Mouse (Mus musculus) stomach, embryonic 15.5 days (tissue): Measurements from ENCODE around the gene Itpa. TPM values are rescaled to one million over a fixed set of nuclear protein-coding genes. Genes with fewer than 3 reads are reported as not detected.

Experiments used
- ATAC-seq: fragments of 200-750 bp; cut with Nextera tagmentation; 2 replicates; pipeline ENCODE4 v1.8.0; 2017; ENCODE audit warnings: low read depth, moderate number of reproducible peaks, moderate TSS enrichment; ENCODE audit not compliant: insufficient read depth, low FRiP score
- H3K27ac ChIP-seq: fragments of 300-500 bp; sonication (generic); 2 replicates; pipeline ENCODE4 v1.5.1; 2015; ENCODE audit warnings: mild to moderate bottlenecking, inconsistent platforms
- H3K27me3 ChIP-seq: fragments of 300-500 bp; sonication (generic); replicated peaks from 2 replicates; pipeline ENCODE4 v1.6.1; 2015; ENCODE audit warnings: inconsistent platforms
- H3K36me3 ChIP-seq: fragments of 300-500 bp; sonication (generic); 2 replicates; pipeline ENCODE4 v1.6.1; 2015; ENCODE audit warnings: inconsistent platforms
- H3K4me1 ChIP-seq: fragments of 300-500 bp; sonication (generic); 2 replicates; pipeline ENCODE4 v1.6.1; 2015; ENCODE audit warnings: inconsistent platforms
- H3K4me2 ChIP-seq: fragments of 300-500 bp; sonication (generic); 2 replicates; pipeline ENCODE4 v1.6.1; 2015; ENCODE audit warnings: mild to moderate bottlenecking, inconsistent platforms
- H3K4me3 ChIP-seq: fragments of 300-500 bp; sonication (generic); replicated peaks from 2 replicates; pipeline ENCODE4 v1.5.1; 2015; ENCODE audit warnings: inconsistent platforms
- H3K9ac ChIP-seq: fragments of 300-500 bp; sonication (generic); 2 replicates; pipeline ENCODE4 v1.6.1; 2015; ENCODE audit warnings: inconsistent platforms
- H3K9me3 ChIP-seq: fragments of 300-500 bp; sonication (generic); 2 replicates; pipeline ENCODE4 v1.6.1; 2016; ENCODE audit warnings: inconsistent platforms
- WGBS: fragments of 180-500 bp; shearing (Covaris S2); methylation state at CpG from one replicate; pipeline ENCODE4 v1.1.7; 2015; 5-methylcytosine and 5-hydroxymethylcytosine counted together
- polyA plus RNA-seq: library from polyadenylated mRNA; unstranded; fragments of >200 nt; fragmentation: Nextera tagmentation; extraction: Ambion mirVana; gene quantifications from 2 replicates; pipeline ENCODE4 v1.2.1, GENCODE M21; 2015

Itpa gene
- polyA plus RNA-seq, 1 experiment from 2014 or later, result 76.6 TPM

DNA sequence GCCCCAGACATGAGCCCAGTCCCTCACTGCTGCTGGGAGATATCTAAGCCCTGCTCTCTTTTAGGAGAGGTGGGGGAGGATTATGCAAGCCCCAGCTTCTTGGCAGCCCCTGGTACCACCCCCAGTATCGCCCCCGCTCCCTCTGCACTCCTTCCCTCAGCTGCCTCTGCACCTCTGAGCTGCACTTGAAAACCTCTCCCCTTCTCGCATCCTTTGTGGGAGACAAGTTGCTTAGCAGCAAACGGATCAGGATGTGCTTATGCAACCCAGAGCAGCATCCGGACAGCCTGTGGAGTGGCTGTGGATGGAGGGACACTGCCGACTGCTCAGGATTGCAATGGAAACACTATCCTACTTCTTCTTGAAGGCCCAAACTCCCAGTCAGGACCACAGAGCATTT lies 9.9 kb upstream of the Itpa start:
- Histone ChIP-seq H3K4me2 (no peak overlapping the region), H3K36me3 (peaks cover 70% of the 10 kb centered on the region), H3K9me3 (no peaks in the 10 kb centered on the region), H3K27me3 (no peaks in the 10 kb centered on the region), H3K9ac (no peak overlapping the region), H3K27ac (no peak overlapping the region), H3K4me3 (no peak overlapping the region), H3K4me1 (no peaks in the 10 kb centered on the region)
- WGBS, result 86% methylated on average over 6 of the region's 6 CpGs
- ATAC-seq, result no peak

DNA sequence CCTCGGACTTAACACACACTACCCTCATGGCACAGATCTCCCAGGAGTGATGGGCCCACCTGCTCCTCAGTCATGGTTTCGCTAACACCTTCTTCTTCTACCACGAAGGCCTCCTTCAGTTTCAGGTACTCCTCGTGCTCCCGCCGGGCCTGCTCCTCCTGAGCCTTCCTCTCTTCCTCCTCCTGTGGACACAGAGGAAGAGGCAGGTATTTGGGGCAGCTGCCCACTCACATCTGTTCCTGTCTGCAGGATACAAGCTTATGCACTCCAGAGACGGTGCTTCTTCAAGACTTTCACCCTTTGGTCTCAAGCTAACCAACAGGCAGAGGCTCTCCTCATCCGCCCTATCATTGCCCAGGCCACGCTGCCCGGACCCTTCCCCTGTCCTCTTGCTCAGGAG lies 8.9 kb upstream of the Itpa start:
- Histone ChIP-seq H3K4me1 (peaks cover 7% of the 10 kb centered on the region), H3K4me2 (no peak overlapping the region), H3K27me3 (no peaks in the 10 kb centered on the region), H3K4me3 (no peak overlapping the region), H3K36me3 (peaks cover 66% of the 10 kb centered on the region), H3K9me3 (no peaks in the 10 kb centered on the region), H3K27ac (no peak overlapping the region), H3K9ac (no peak overlapping the region)
- no peak for ATAC-seq
- WGBS, result 92% methylated on average over 10 of the region's 10 CpGs

DNA sequence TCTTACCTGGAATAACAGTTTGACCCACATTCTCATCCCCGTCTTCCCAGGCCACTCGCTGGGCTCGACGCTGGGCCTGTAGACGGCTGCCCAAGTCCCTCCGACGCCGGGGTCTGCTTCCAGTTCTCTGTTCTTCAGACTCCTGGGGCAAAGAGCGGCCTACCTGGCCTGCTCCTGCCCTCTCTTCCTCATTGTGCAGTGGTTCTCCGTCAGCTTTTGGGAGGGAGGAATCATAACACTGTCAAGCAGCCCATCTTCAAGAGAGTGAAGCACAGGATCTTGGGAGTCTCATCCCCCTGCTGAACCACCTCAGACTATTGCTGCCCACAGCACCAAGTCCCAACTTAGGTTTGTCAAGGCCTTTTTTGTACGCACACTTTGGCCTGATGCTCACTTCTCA lies 4.1 kb upstream of the Itpa start:
- Histone ChIP-seq H3K27ac (no peak overlapping the region), H3K9me3 (no peaks in the 10 kb centered on the region), H3K9ac (peak overlapping the region; percentile 66; the same call in 1 of the 2 replicates), H3K4me1 (peaks cover 21% of the 10 kb centered on the region), H3K36me3 (peaks cover 31% of the 10 kb centered on the region; the same call in 1 of the 2 replicates), H3K27me3 (no peaks in the 10 kb centered on the region), H3K4me3 (peak overlapping the region; percentile 69), H3K4me2 (peak overlapping the region; percentile 73)
- no peak for ATAC-seq
- WGBS, result 89% methylated on average over 11 of the region's 11 CpGs

- peaks cover 23% of the 10 kb centered on the region for H3K4me1 ChIP-seq
- H3K4me2 ChIP-seq, result peak within 1 kb of the TSS; percentile 73
- ATAC-seq, result peak; percentile 95
- H3K9me3 ChIP-seq, result no peaks in the 10 kb centered on the region
- under 1% methylated on average over 40 of the region's 40 CpGs for WGBS
- H3K4me3 ChIP-seq, result peak within 1 kb of the TSS; percentile 69
- H3K27me3 ChIP-seq, result no peaks in the 10 kb centered on the region
- H3K9ac ChIP-seq, result peak within 1 kb of the TSS; percentile 66; the same call in 1 of the 2 replicates
- H3K36me3 ChIP-seq, result peaks cover 23% of the 10 kb centered on the region; the same call in 1 of the 2 replicates
- peak within 1 kb of the TSS; percentile 99 for H3K27ac ChIP-seq
Measured at GRCm38 (mm10) chr2:130664102-130664701, 3.2 kb upstream of the Itpa start, which contains the start of gene Ddrgk1. Ddrgk1 (minus strand) TSS chr2:130664659.

DNA sequence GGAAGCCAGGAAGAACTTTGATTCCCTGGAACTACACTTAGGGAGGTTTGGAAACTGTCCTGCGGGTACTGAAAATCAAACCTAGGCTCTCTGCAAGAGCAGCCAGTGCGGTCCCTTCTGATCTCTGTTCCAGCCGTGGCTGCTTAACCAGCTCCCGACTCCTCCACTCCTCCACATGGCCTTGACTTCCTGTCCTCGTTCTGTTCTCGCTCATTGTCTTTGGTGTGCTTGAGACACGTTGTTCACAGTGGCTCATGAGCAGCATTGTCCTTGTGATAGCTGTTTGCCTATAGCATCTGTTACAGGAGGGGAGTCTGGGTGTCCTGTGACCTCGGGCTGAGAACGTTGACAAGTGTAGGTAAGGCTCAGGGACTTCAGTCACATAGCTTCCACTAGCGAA lies 9.8 kb downstream of the Itpa start:
- Histone ChIP-seq H3K27ac (no peak overlapping the region), H3K4me3 (no peak overlapping the region), H3K9me3 (no peaks in the 10 kb centered on the region), H3K9ac (no peak overlapping the region), H3K27me3 (no peaks in the 10 kb centered on the region), H3K36me3 (peaks cover 64% of the 10 kb centered on the region), H3K4me1 (no peaks in the 10 kb centered on the region), H3K4me2 (no peak overlapping the region)
- WGBS, result 86% methylated on average over 10 of the region's 10 CpGs
- no peak for ATAC-seq

DNA sequence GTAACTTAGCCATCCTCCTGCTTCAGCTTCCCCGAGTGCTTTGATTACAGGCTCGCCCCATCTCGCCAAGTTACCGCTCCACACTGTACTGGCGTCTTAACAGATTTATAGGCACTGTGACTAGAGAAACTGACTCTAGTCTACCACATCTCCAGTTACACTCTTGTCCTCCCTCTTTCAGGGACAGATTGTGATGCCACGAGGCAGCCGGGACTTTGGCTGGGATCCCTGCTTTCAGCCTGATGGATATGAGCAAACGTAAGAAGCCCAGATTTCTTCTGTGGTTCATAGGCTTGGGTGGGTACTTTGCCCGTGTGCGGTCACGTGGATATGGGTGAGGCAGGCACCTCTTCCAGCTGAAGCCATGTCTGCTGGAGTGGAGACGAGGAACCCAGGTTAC lies 11.7 kb downstream of the Itpa start:
- Histone ChIP-seq H3K9me3 (no peaks in the 10 kb centered on the region), H3K9ac (no peak overlapping the region), H3K27me3 (no peaks in the 10 kb centered on the region), H3K4me1 (no peaks in the 10 kb centered on the region), H3K27ac (no peak overlapping the region), H3K4me3 (no peak overlapping the region), H3K4me2 (no peak overlapping the region), H3K36me3 (peaks cover 57% of the 10 kb centered on the region)
- ATAC-seq, result no peak
- WGBS, result 92% methylated on average over 12 of the region's 12 CpGs

- Histone ChIP-seq H3K36me3 (peaks cover 53% of the 10 kb centered on the region), H3K4me2 (no peak overlapping the region), H3K4me1 (no peaks in the 10 kb centered on the region), H3K9me3 (no peaks in the 10 kb centered on the region), H3K4me3 (no peak overlapping the region), H3K27ac (no peak overlapping the region), H3K9ac (no peak overlapping the region), H3K27me3 (no peaks in the 10 kb centered on the region)
- ATAC-seq, result no peak
- WGBS, result 91% methylated on average over 6 of the region's 6 CpGs
Measured at GRCm38 (mm10) chr2:130679899-130680298, 12.5 kb downstream of the Itpa start.

GRCm38 (mm10) chr2:130681531-130681930 lies 14.1 kb downstream of the Itpa start:
- H3K27ac ChIP-seq, result no peak overlapping the region
- no peak overlapping the region for H3K4me3 ChIP-seq
- WGBS, result 84% methylated on average over 3 of the region's 3 CpGs
- no peak for ATAC-seq
- peaks cover 43% of the 10 kb centered on the region for H3K36me3 ChIP-seq
- H3K9ac ChIP-seq, result no peak overlapping the region
- H3K4me2 ChIP-seq, result no peak overlapping the region
- no peaks in the 10 kb centered on the region for H3K9me3 ChIP-seq
- H3K27me3 ChIP-seq, result no peaks in the 10 kb centered on the region
- no peaks in the 10 kb centered on the region for H3K4me1 ChIP-seq

- Histone ChIP-seq H3K27me3 (no peaks in the 10 kb centered on the region), H3K9me3 (no peaks in the 10 kb centered on the region), H3K4me3 (no peak overlapping the region), H3K36me3 (peaks cover 11% of the 10 kb centered on the region; the same call in 1 of the 2 replicates), H3K9ac (no peak overlapping the region), H3K4me2 (no peak overlapping the region), H3K27ac (no peak overlapping the region), H3K4me1 (no peaks in the 10 kb centered on the region)
- 86% methylated on average over 9 of the region's 9 CpGs for WGBS
- no peak for ATAC-seq
Measured at GRCm38 (mm10) chr2:130685426-130685825, 18.0 kb downstream of the Itpa start.

GRCm38 (mm10) chr2:130689011-130689410 lies 21.6 kb downstream of the Itpa start:
- 72% methylated on average over 2 of the region's 2 CpGs for WGBS
- Histone ChIP-seq H3K36me3 (no peaks in the 10 kb centered on the region; the same call in 1 of the 2 replicates), H3K4me2 (no peak overlapping the region), H3K9me3 (no peaks in the 10 kb centered on the region), H3K4me3 (no peak overlapping the region), H3K4me1 (no peaks in the 10 kb centered on the region), H3K27ac (no peak overlapping the region), H3K9ac (no peak overlapping the region), H3K27me3 (no peaks in the 10 kb centered on the region)
- no peak for ATAC-seq

DNA sequence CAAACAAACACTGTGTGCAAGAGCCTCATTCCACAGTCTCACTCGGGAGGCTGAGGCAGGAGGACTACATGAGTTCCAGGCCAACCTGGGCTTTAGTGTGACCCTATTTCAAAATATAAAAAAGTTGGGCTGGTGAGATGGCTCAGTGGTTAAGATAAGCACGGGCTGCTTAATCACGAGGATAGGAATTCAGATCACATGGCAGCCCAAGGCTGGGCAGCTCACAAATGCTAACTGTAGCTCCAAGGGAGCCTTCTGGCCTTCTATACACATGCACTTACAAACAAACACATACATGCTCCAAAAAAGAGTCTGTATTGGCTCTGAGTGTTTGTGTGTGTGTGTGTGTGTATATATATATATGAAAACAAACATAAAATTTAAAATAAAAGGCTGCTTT lies 26.2 kb downstream of the Itpa start:
- Histone ChIP-seq H3K9me3 (no peaks in the 10 kb centered on the region), H3K27ac (no peak overlapping the region), H3K4me3 (no peak overlapping the region), H3K4me2 (no peak overlapping the region), H3K4me1 (peaks cover 10% of the 10 kb centered on the region), H3K27me3 (peaks cover 21% of the 10 kb centered on the region), H3K36me3 (no peaks in the 10 kb centered on the region), H3K9ac (no peak overlapping the region)
- no peak for ATAC-seq
- 44% methylated on average over 3 of the region's 3 CpGs for WGBS

DNA sequence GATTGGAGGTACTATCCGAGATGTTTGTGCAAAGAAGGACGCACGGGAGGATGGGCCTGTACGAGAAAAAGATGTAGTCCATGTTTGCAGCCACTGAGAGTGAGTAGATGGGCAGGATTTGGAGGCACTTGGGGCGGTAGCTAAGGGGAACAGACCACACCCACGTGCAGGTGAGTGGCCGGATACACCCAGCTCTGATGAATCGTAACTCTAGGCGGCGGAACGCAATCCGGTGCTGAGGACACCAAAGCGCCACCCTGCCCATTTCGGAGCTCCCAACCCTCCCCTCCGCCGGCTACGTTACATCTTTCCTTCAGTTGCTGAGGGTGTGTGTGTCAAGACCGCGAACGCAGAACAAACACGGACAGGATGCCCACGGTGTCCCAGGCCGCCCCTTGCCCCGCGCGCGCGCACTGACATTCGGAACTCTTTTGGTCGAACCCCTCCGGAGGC lies 29.3 kb downstream of the Itpa start:
- no peaks in the 10 kb centered on the region for H3K36me3 ChIP-seq
- 0 out of 2 replicates have a peak, but pooled peaks have one; percentile 28 for ATAC-seq
- peaks cover 10% of the 10 kb centered on the region for H3K4me1 ChIP-seq
- no peaks in the 10 kb centered on the region for H3K9me3 ChIP-seq
- peaks cover 24% of the 10 kb centered on the region for H3K27me3 ChIP-seq
- WGBS, result under 1% methylated on average over 31 of the region's 31 CpGs
- peak overlapping the region; percentile 47; the same call in 1 of the 2 replicates for H3K9ac ChIP-seq
- H3K27ac ChIP-seq, result no peak overlapping the region
- peak overlapping the region; percentile 51 for H3K4me3 ChIP-seq
- H3K4me2 ChIP-seq, result peak overlapping the region; percentile 97
